Mouse (Mus musculus) ES-Bruce4 (cell line): ENCODE data around the gene Slc45a1. TPM values are rescaled to one million over a fixed set of nuclear protein-coding genes. Genes with fewer than 3 reads are reported as not detected.

Experiments
- H3K27ac ChIP-seq: 2 replicates; pipeline ENCODE4 v1.5.1; 2012; ENCODE audit warnings: low read length, inconsistent platforms; ENCODE audit not compliant: insufficient read depth
- H3K27me3 ChIP-seq: 2 replicates; pipeline ENCODE4 v1.6.1; 2012; ENCODE audit warnings: mild to moderate bottlenecking, low read length, inconsistent platforms; ENCODE audit not compliant: control insufficient read depth, poor library complexity, insufficient read depth, severe bottlenecking
- H3K36me3 ChIP-seq: 2 replicates; pipeline ENCODE4 v1.6.1; 2012; ENCODE audit warnings: inconsistent platforms, mild to moderate bottlenecking, low read length, moderate library complexity; ENCODE audit not compliant: control insufficient read depth, poor library complexity, insufficient read depth, severe bottlenecking
- H3K4me1 ChIP-seq: one replicate; pipeline ENCODE4 v1.8.1; 2011; ENCODE audit warnings: low read length; ENCODE audit not compliant: control insufficient read depth, insufficient read depth
- H3K4me3 ChIP-seq: 2 replicates; pipeline ENCODE4 v1.5.1; 2011; ENCODE audit warnings: low read depth, mild to moderate bottlenecking, low read length
- H3K9ac ChIP-seq: 2 replicates; pipeline ENCODE4 v1.6.1; 2012; ENCODE audit warnings: low read depth, mild to moderate bottlenecking, inconsistent platforms; ENCODE audit not compliant: poor library complexity, severe bottlenecking
- H3K9me3 ChIP-seq: replicated peaks from 2 replicates; pipeline ENCODE4 v1.6.1; 2012; ENCODE audit warnings: mild to moderate bottlenecking, low read length, inconsistent platforms; ENCODE audit not compliant: control insufficient read depth, poor library complexity, insufficient read depth, severe bottlenecking
- CTCF ChIP-seq: IDR thresholded peaks from one replicate; pipeline ENCODE4 v1.8.1; 2011; ENCODE audit warnings: low read depth, low read length
- EP300 ChIP-seq: IDR thresholded peaks from 2 replicates; pipeline ENCODE4 v1.6.1; 2011; ENCODE audit warnings: low read depth, low read length; ENCODE audit not compliant: insufficient read depth
- POLR2A ChIP-seq: IDR thresholded peaks from one replicate; pipeline ENCODE4 v1.8.1; 2011; ENCODE audit warnings: low read length; ENCODE audit not compliant: insufficient read depth
- polyA plus RNA-seq: library from polyadenylated mRNA; stranded (reverse); fragments of >200 nt; gene quantifications from 2 replicates; pipeline ENCODE4 v1.2.4, GENCODE M21; 2011; ENCODE audit warnings: low read depth; ENCODE audit not compliant: missing spikeins, insufficient read depth, insufficient read length

Slc45a1 gene
- polyA plus RNA-seq, 1 experiment: 0.90 TPM

DNA sequence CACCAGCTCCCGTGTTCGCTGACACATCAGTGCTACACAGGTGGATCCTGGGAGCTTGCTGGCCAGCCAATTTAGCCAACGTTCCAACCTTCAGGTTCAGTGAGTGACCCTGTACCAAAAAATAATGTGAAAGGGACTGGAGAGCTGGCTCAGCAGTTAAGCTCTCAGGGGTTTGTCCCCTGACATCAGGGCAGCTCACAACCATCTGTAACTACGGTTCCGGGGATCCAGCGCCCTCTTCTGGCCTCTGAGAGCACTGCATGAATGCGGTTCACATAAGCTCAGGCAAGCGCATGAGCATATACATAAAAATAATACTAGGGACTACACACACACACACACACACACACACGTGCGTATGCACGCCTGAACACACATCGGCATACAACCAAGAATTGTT is 11.2 kb upstream of the Slc45a1 start:
- Histone ChIP-seq H3K4me3 (no peak overlapping the region), H3K27ac (peak overlapping the region; percentile 17; the same call in 1 of the 2 replicates), H3K36me3 (no peaks in the 10 kb centered on the region), H3K9ac (no peak overlapping the region), H3K27me3 (no peaks in the 10 kb centered on the region), H3K9me3 (no peaks in the 10 kb centered on the region), H3K4me1 (peaks cover 7% of the 10 kb centered on the region)
- TF ChIP-seq POLR2A: no peak
- peak; percentile 90 for TF ChIP-seq CTCF

DNA sequence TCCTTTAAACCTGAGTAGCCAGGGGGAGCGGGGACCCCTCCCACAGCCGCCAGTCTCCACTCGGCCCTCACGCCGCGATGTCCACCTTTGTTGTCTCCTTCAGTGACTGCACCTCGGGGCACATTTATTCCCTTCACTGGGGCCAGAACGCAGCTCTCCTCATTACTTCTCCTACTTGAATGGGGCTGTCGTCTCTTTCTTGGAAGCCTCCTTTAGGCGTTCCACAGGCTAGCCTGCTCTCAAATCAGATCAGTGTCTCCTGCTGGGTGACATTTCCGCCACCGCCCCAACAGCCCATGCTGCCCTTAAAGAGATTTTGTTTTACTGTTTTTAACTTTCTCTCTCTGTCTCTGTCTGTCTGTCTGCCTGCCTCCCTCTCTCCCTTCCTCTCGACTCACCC is 9.9 kb upstream of the Slc45a1 start:
- peaks cover 7% of the 10 kb centered on the region for H3K4me1 ChIP-seq
- peak overlapping the region; percentile 39 for H3K27ac ChIP-seq
- peak overlapping the region; percentile 16 for H3K4me3 ChIP-seq
- peak overlapping the region; percentile 67 for H3K9ac ChIP-seq
- no peak for TF ChIP-seq POLR2A
- TF ChIP-seq CTCF: no peak
- TF ChIP-seq EP300: no peak
- H3K27me3 ChIP-seq: no peaks in the 10 kb centered on the region
- no peaks in the 10 kb centered on the region for H3K36me3 ChIP-seq
- no peaks in the 10 kb centered on the region for H3K9me3 ChIP-seq

DNA sequence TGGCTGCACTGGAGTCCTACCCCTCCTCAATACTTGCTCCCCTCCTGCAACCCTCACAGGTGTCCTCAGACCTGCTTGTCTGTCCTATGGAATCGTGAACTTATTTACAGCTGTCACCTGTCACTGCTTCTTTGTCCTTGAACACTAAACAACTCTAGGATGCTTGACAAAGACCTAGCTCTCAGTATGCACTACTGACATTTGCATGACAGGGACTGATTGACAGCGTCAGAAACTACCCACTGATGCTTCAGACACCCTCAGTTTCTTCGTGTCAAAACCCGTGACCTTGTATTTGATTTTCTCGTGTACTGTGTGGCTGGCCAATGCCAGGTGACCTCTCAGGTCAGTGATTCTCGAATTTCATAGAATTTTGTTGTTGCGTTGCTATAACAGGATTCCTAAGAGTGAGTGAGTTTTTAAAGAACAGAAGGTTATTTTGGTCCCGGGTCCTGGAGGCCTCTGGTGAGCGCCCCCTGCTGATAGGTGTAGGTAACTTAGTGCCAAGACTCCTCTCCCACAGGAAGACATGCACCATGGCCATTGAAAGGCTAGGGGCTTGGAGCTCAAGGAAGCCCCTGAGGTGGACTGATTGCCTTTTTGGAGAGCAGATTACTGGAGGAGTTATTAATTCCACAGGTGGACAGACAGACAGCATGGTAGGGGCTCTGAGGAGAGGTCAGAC is 8.1 kb upstream of the Slc45a1 start:
- no peaks in the 10 kb centered on the region for H3K27me3 ChIP-seq
- no peaks in the 10 kb centered on the region for H3K36me3 ChIP-seq
- no peak overlapping the region for H3K4me3 ChIP-seq
- no peak overlapping the region for H3K27ac ChIP-seq
- H3K9me3 ChIP-seq: no peaks in the 10 kb centered on the region
- peaks cover 7% of the 10 kb centered on the region for H3K4me1 ChIP-seq
- no peak overlapping the region for H3K9ac ChIP-seq
- TF ChIP-seq CTCF (peak; percentile 63), EP300 (no peak), POLR2A (no peak)

DNA sequence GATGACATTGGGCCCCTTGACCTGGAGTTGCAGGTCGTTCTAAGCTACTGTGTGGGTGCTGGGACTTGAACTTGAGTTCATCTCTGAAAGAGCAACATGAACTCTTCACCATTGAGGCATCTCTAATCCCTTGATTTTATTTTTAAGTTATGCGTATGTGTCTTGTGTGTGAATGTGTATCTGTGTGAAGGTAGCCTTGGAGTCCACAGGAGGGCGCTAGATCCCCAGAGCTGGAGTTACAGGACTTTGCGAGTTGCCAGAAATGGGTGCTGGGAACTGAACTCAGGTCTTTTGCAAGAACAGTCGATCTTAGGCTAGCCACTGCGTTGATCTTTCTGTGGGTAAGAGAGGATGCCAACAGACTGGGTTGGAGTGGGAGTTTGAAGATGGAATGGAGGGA is 4.5 kb upstream of the Slc45a1 start:
- Histone ChIP-seq H3K9ac (no peak overlapping the region), H3K4me3 (no peak overlapping the region), H3K9me3 (no peaks in the 10 kb centered on the region), H3K4me1 (peaks cover 5% of the 10 kb centered on the region), H3K27ac (no peak overlapping the region), H3K36me3 (no peaks in the 10 kb centered on the region), H3K27me3 (no peaks in the 10 kb centered on the region)
- TF ChIP-seq EP300 (no peak), CTCF (peak; percentile 50)

DNA sequence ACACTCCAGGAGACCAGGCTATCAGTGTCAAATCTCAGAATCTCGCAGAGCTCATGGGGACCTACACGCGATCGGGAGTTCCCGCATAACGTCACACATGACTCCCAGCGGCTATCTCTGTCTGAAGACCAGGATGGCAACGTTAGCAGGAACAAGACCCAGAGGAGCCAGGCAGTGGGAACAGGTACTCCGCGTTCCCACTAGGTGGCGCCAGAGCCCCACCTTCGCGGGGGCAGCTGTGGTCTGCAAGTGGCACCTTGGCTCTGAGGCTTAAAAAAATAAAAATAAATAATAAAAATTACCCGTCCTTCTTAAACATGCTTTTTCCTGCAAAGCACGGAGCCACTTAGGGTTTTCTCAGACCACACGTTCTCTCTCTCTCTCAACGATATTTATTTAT is 4.0 kb upstream of the Slc45a1 start:
- peaks cover 5% of the 10 kb centered on the region for H3K4me1 ChIP-seq
- no peak overlapping the region for H3K27ac ChIP-seq
- H3K9ac ChIP-seq: no peak overlapping the region
- no peaks in the 10 kb centered on the region for H3K36me3 ChIP-seq
- H3K9me3 ChIP-seq: no peaks in the 10 kb centered on the region
- H3K4me3 ChIP-seq: no peak overlapping the region
- TF ChIP-seq EP300 (no peak), CTCF (peak; percentile 94), POLR2A (no peak)
- no peaks in the 10 kb centered on the region for H3K27me3 ChIP-seq

DNA sequence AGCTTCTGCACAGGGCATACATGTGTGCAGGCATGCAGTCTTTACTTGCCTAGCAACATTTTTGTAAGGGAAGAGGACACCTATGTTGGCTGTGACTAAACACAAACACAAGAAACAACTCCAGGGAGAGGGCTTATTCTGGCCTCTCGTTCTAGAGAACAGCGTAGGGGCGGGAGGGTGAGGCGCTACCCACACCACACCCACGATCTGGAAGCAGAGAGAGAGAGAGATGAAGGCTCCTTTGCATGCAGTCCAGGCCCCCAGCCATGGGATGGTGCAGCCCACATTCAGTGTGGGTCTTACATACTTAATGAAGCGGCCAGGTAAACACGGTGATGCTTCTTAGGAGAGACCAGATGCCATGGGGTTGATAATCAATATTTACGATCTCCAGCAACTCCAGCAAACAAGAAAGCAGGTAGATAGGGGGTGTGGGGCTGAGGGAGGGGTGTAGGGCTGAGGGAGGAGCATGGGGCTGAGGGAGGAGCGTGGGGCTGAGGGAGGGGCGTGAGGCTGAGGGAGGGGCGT is 1.2 kb upstream of the Slc45a1 start:
- Histone ChIP-seq H3K27ac (no peak overlapping the region), H3K4me1 (no peaks in the 10 kb centered on the region), H3K4me3 (no peak overlapping the region), H3K9me3 (no peaks in the 10 kb centered on the region), H3K27me3 (no peaks in the 10 kb centered on the region), H3K9ac (no peak overlapping the region), H3K36me3 (no peaks in the 10 kb centered on the region)
- TF ChIP-seq EP300: no peak
- TF ChIP-seq POLR2A: no peak
- TF ChIP-seq CTCF: no peak
